Mouse (Mus musculus): Measurements from ENCODE around the gene Hectd4. TPM values are rescaled to one million over a fixed set of nuclear protein-coding genes. Genes with fewer than 3 reads are reported as not detected.

Hectd4 gene
- polyA plus RNA-seq, 1 experiment from 2014 or later: 2.2 TPM

GRCm38 (mm10) chr5:121276808-121277207, 56.8 kb downstream of the Hectd4 start:
- TF ChIP-seq CTCF (IDR thresholded peaks at IDR 0.05; ENCODE audit: low read depth): no peak
- Histone ChIP-seq H3K9me3 (ENCODE audit: control insufficient read depth) (no peaks in the 10 kb centered on the region), H3K4me2 (replicated peaks; ENCODE audit: low read depth) (no peak overlapping the region), H3K9ac (ENCODE audit: low read depth, low read length) (no peak overlapping the region), H3K4me1 (replicated peaks; ENCODE audit: control insufficient read depth, insufficient read depth, low read length) (no peaks in the 10 kb centered on the region), H3K27me3 (replicated peaks; ENCODE audit: control insufficient read depth, insufficient read depth, low read length) (no peaks in the 10 kb centered on the region), H3K4me3 (ENCODE audit: low read depth, low read length) (no peak overlapping the region), H3K27ac (ENCODE audit: low read depth, low read length) (no peak overlapping the region), H3K36me3 (ENCODE audit: control insufficient read depth, insufficient read depth) (peaks cover 78% of the 10 kb centered on the region)
- ATAC-seq: no peak
- 69% methylated on average over 1 of the region's 1 CpGs for WGBS

GRCm38 (mm10) chr5:121280456-121280855, 60.4 kb downstream of the Hectd4 start:
- TF ChIP-seq CTCF (IDR thresholded peaks at IDR 0.05; ENCODE audit: low read depth): no peak
- Histone ChIP-seq H3K36me3 (ENCODE audit: control insufficient read depth, insufficient read depth) (peaks cover 66% of the 10 kb centered on the region), H3K9me3 (ENCODE audit: control insufficient read depth) (no peaks in the 10 kb centered on the region), H3K27me3 (replicated peaks; ENCODE audit: control insufficient read depth, insufficient read depth, low read length) (no peaks in the 10 kb centered on the region), H3K4me2 (replicated peaks; ENCODE audit: low read depth) (no peak overlapping the region), H3K4me3 (ENCODE audit: low read depth, low read length) (no peak overlapping the region), H3K27ac (ENCODE audit: low read depth, low read length) (no peak overlapping the region), H3K4me1 (replicated peaks; ENCODE audit: control insufficient read depth, insufficient read depth, low read length) (no peaks in the 10 kb centered on the region), H3K9ac (ENCODE audit: low read depth, low read length) (no peak overlapping the region)
- no peak for ATAC-seq
- WGBS: 94% methylated on average over 4 of the region's 4 CpGs

GRCm38 (mm10) chr5:121283051-121283450, 63.0 kb downstream of the Hectd4 start:
- TF ChIP-seq CTCF (IDR thresholded peaks at IDR 0.05; ENCODE audit: low read depth): no peak
- no peaks in the 10 kb centered on the region for H3K4me1 ChIP-seq (replicated peaks; ENCODE audit: control insufficient read depth, insufficient read depth, low read length)
- no peak for ATAC-seq
- H3K4me2 ChIP-seq (replicated peaks; ENCODE audit: low read depth): no peak overlapping the region
- no peak overlapping the region for H3K27ac ChIP-seq (ENCODE audit: low read depth, low read length)
- peaks cover 72% of the 10 kb centered on the region for H3K36me3 ChIP-seq (ENCODE audit: control insufficient read depth, insufficient read depth)
- H3K9ac ChIP-seq (ENCODE audit: low read depth, low read length): no peak overlapping the region
- H3K27me3 ChIP-seq (replicated peaks; ENCODE audit: control insufficient read depth, insufficient read depth, low read length): no peaks in the 10 kb centered on the region
- WGBS: 97% methylated on average over 9 of the region's 9 CpGs
- no peaks in the 10 kb centered on the region for H3K9me3 ChIP-seq (ENCODE audit: control insufficient read depth)
- H3K4me3 ChIP-seq (ENCODE audit: low read depth, low read length): no peak overlapping the region

GRCm38 (mm10) chr5:121284816-121285215, 64.8 kb downstream of the Hectd4 start:
- Histone ChIP-seq H3K27ac (ENCODE audit: low read depth, low read length) (no peak overlapping the region), H3K4me1 (replicated peaks; ENCODE audit: control insufficient read depth, insufficient read depth, low read length) (no peaks in the 10 kb centered on the region), H3K9me3 (ENCODE audit: control insufficient read depth) (no peaks in the 10 kb centered on the region), H3K9ac (ENCODE audit: low read depth, low read length) (no peak overlapping the region), H3K4me3 (ENCODE audit: low read depth, low read length) (no peak overlapping the region), H3K4me2 (replicated peaks; ENCODE audit: low read depth) (no peak overlapping the region), H3K27me3 (replicated peaks; ENCODE audit: control insufficient read depth, insufficient read depth, low read length) (no peaks in the 10 kb centered on the region), H3K36me3 (ENCODE audit: control insufficient read depth, insufficient read depth) (peaks cover 65% of the 10 kb centered on the region)
- WGBS: 73% methylated on average over 5 of the region's 5 CpGs
- TF ChIP-seq CTCF (IDR thresholded peaks at IDR 0.05; ENCODE audit: low read depth): no peak
- ATAC-seq: peak; percentile 80

- Histone ChIP-seq H3K4me1 (replicated peaks; ENCODE audit: control insufficient read depth, insufficient read depth, low read length) (no peaks in the 10 kb centered on the region), H3K4me2 (replicated peaks; ENCODE audit: low read depth) (no peak overlapping the region), H3K9ac (ENCODE audit: low read depth, low read length) (no peak overlapping the region), H3K9me3 (ENCODE audit: control insufficient read depth) (no peaks in the 10 kb centered on the region), H3K27me3 (replicated peaks; ENCODE audit: control insufficient read depth, insufficient read depth, low read length) (no peaks in the 10 kb centered on the region), H3K36me3 (ENCODE audit: control insufficient read depth, insufficient read depth) (peaks cover 67% of the 10 kb centered on the region), H3K4me3 (ENCODE audit: low read depth, low read length) (no peak overlapping the region), H3K27ac (ENCODE audit: low read depth, low read length) (no peak overlapping the region)
- no peak for ATAC-seq
- TF ChIP-seq CTCF (IDR thresholded peaks at IDR 0.05; ENCODE audit: low read depth): no peak
- WGBS: 92% methylated on average over 2 of the region's 2 CpGs
Measured at GRCm38 (mm10) chr5:121287213-121287612, 67.2 kb downstream of the Hectd4 start.

- Histone ChIP-seq H3K27ac (ENCODE audit: low read depth, low read length) (no peak overlapping the region), H3K4me3 (ENCODE audit: low read depth, low read length) (no peak overlapping the region), H3K27me3 (replicated peaks; ENCODE audit: control insufficient read depth, insufficient read depth, low read length) (no peaks in the 10 kb centered on the region), H3K9me3 (ENCODE audit: control insufficient read depth) (no peaks in the 10 kb centered on the region), H3K4me2 (replicated peaks; ENCODE audit: low read depth) (no peak overlapping the region), H3K36me3 (ENCODE audit: control insufficient read depth, insufficient read depth) (peaks cover 79% of the 10 kb centered on the region), H3K4me1 (replicated peaks; ENCODE audit: control insufficient read depth, insufficient read depth, low read length) (no peaks in the 10 kb centered on the region), H3K9ac (ENCODE audit: low read depth, low read length) (no peak overlapping the region)
- 90% methylated on average over 3 of the region's 3 CpGs for WGBS
- no peak for ATAC-seq
- no peak for TF ChIP-seq CTCF (IDR thresholded peaks at IDR 0.05; ENCODE audit: low read depth)
Measured at GRCm38 (mm10) chr5:121290289-121290688, 70.3 kb downstream of the Hectd4 start.

Measured in intestine, postnatal 0 days (tissue).